Mouse (Mus musculus): ENCODE data around the gene Macc1. TPM values are rescaled to one million over a fixed set of nuclear protein-coding genes. Genes with fewer than 3 reads are reported as not detected.
A peak's percentile ranks its signal among the peaks of the same experiment; 100 is the strongest.

The Macc1 gene
- 0.08 TPM in 1 of 2 replicates, not detected in the other for polyA plus RNA-seq (2012; ENCODE audit: insufficient read depth, insufficient read length, missing spikeins)

DNA sequence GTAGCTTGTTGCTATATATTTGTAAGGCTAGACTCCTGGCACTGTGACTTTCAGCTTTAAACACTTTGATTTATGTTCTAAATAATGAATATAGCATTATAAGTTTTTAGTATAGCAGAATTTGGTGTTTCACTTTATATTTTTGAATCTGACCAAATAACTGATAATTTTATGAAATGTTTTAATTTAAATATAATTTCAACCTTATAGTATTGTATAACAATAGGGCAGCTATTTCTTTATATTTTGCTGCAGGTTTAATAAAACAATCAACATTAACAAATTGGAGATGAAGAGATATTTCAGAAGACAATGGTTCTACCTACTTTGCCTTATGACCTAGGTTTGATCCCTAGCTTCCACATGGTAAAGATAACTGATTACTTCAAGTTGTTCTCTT, at the start of gene Macc1:
TSS of gene Macc1 (plus strand) at position 301 of the 400 bp plus-strand sequence.
- Histone ChIP-seq H3K27ac (ENCODE audit: insufficient read depth, low read depth, low read length) (peak within 1 kb of the TSS; percentile 18; the same call in 1 of the 2 replicates), H3K4me3 (ENCODE audit: insufficient read depth, low read length) (no peak within 1 kb of the TSS), H3K4me1 (ENCODE audit: control insufficient read depth, insufficient read depth, low read length) (peaks cover 3% of the 10 kb centered on the region; the same call in 1 of the 2 replicates)
- no peak for TF ChIP-seq CTCF (IDR thresholded peaks at IDR 0.05; ENCODE audit: low read depth, low read length)
- no peak for TF ChIP-seq POLR2A (IDR thresholded peaks at IDR 0.05; ENCODE audit: borderline replicate concordance, low read depth, low read length)

DNA sequence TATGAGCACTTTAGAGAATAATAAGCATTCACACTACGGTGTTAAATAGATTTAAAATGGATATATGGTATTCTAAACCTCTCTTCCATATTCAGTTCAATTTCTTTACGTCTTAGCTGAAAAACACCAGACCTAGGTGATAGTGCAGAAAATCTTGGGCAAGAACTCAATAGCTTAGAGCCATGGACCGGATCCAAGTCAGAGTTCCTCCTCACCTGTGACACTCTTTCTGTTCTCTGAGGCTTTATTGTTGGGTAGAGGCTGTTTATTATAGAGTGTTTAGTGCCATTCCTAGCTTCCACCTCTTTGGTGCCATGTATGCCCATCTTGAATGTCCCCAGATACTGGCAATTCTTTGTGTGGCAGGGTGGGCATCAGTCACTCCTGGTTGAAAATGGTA, 49.6 kb upstream of the Macc1 start:
- TF ChIP-seq CTCF (IDR thresholded peaks at IDR 0.05; ENCODE audit: low read depth, low read length) (no peak), POLR2A (IDR thresholded peaks at IDR 0.05; ENCODE audit: borderline replicate concordance, low read depth, low read length) (no peak)
- Histone ChIP-seq H3K4me3 (ENCODE audit: insufficient read depth, low read length) (no peak overlapping the region), H3K4me1 (ENCODE audit: control insufficient read depth, insufficient read depth, low read length) (no peaks in the 10 kb centered on the region), H3K27ac (ENCODE audit: insufficient read depth, low read depth, low read length) (no peak overlapping the region)

DNA sequence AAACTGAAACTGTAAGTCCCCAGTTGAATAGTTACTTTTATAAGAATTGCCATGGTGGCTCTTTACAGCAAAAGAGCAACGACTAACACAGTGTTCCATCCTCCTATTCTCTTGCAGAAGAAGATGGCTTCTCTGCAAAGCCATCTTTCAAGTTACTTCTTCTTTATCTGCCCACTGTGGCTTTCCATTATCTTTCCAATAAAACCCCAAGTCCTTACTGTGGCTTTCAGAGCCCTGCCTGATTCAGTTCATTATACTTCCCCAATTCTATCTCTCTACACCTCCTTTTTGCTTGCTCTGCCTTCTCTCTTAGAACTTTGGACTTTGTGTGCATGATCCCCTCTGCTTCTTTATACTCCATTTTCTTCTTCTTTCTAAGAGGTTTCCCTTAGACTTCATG, 45.3 kb upstream of the Macc1 start:
- TF ChIP-seq POLR2A (IDR thresholded peaks at IDR 0.05; ENCODE audit: borderline replicate concordance, low read depth, low read length) (no peak), CTCF (IDR thresholded peaks at IDR 0.05; ENCODE audit: low read depth, low read length) (no peak)

DNA sequence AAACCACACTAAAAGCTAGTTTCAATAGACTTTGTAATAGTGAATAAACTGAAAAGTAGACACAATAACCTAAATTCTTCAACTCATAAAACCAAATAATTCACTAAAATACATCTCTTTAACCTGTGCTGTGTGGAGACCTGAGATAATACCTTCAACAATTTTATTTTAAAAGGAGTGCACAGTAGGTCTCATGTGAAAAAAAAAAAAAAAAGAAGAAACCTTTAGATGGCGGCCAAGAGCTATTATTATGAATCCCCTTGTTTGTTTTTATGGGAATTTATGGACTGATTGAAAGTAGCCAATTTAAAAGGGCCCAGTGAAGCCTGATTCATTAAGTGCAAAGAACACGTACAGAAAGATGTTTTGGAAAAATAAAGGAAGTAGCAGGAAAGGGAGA, 44.0 kb upstream of the Macc1 start:
- H3K4me1 ChIP-seq (ENCODE audit: control insufficient read depth, insufficient read depth, low read length) = no peaks in the 10 kb centered on the region
- no peak for TF ChIP-seq CTCF (IDR thresholded peaks at IDR 0.05; ENCODE audit: low read depth, low read length)
- no peak for TF ChIP-seq POLR2A (IDR thresholded peaks at IDR 0.05; ENCODE audit: borderline replicate concordance, low read depth, low read length)
- H3K27ac ChIP-seq (ENCODE audit: insufficient read depth, low read depth, low read length) = no peak overlapping the region
- no peak overlapping the region for H3K4me3 ChIP-seq (ENCODE audit: insufficient read depth, low read length)

More for the DNA sequence above, 45.3 kb upstream of the Macc1 start:
- no peak overlapping the region for H3K4me3 ChIP-seq (ENCODE audit: insufficient read depth, low read length)
- no peak overlapping the region for H3K27ac ChIP-seq (ENCODE audit: insufficient read depth, low read depth, low read length)
- H3K4me1 ChIP-seq (ENCODE audit: control insufficient read depth, insufficient read depth, low read length) = no peaks in the 10 kb centered on the region

DNA sequence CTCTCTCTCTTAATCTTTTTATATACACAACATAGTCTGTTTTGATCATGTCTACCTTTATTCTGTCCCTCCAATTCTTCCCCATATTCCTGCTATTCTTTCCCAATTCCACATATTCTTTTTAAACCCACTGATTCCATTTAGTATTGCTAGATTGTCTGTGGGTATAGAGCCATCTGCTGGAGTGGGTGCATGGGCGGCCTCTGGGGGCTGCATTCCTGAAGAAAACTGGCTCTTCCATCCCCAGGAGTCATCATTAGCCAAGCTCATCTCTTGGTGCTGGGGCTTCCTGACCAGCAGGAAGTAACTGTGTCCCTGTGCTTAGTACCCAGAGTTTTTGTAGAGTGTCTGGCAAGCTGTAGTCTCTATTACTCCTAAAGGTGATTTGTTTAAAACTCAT, 42.1 kb upstream of the Macc1 start:
- no peak for TF ChIP-seq CTCF (IDR thresholded peaks at IDR 0.05; ENCODE audit: low read depth, low read length)
- no peak for TF ChIP-seq POLR2A (IDR thresholded peaks at IDR 0.05; ENCODE audit: borderline replicate concordance, low read depth, low read length)
- no peak overlapping the region for H3K4me3 ChIP-seq (ENCODE audit: insufficient read depth, low read length)
- no peak overlapping the region for H3K27ac ChIP-seq (ENCODE audit: insufficient read depth, low read depth, low read length)
- H3K4me1 ChIP-seq (ENCODE audit: control insufficient read depth, insufficient read depth, low read length) = no peaks in the 10 kb centered on the region

DNA sequence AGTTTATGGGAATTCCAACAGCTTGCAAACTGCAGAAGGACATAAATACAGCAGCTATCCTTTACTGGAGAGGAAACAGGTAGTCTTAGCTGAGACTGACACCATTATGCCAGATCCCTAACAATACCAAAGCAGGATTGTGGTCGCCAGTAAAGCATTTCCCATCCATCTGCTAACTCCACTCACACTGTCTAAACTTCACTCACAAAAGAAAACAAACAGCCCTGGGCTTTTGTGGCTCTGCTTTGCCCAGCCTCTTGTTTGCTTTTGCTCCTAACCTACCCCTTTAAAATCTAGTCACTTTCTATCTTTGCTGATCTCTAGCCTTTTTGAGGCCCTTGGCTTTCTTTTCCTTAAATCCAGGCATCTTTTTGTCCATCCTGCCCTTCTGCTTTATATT, 40.5 kb upstream of the Macc1 start:
- H3K4me3 ChIP-seq (ENCODE audit: insufficient read depth, low read length) = no peak overlapping the region
- H3K4me1 ChIP-seq (ENCODE audit: control insufficient read depth, insufficient read depth, low read length) = no peaks in the 10 kb centered on the region
- no peak overlapping the region for H3K27ac ChIP-seq (ENCODE audit: insufficient read depth, low read depth, low read length)
- no peak for TF ChIP-seq CTCF (IDR thresholded peaks at IDR 0.05; ENCODE audit: low read depth, low read length)

DNA sequence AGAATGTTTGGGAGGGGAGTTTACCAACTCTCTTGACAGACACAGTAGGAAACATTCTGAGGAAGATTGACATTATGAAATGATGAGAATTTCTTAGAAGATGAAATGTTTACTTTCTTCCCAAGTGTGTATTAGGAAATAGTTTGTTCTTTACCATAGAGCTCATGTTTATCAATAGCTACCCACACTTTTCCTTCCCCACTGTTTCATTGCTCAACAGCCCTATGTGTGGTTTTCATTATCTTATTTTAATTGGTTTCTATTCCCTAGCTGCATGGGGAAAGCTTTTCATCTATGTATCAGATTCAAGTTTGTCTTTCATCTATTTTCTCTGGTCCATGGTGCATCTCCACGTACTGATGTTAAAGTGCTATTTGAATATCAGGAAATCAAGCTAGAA, 37.8 kb upstream of the Macc1 start:
- Histone ChIP-seq H3K4me3 (ENCODE audit: insufficient read depth, low read length) (no peak overlapping the region), H3K27ac (ENCODE audit: insufficient read depth, low read depth, low read length) (no peak overlapping the region), H3K4me1 (ENCODE audit: control insufficient read depth, insufficient read depth, low read length) (no peaks in the 10 kb centered on the region)
- TF ChIP-seq POLR2A (IDR thresholded peaks at IDR 0.05; ENCODE audit: borderline replicate concordance, low read depth, low read length) = no peak
- no peak for TF ChIP-seq CTCF (IDR thresholded peaks at IDR 0.05; ENCODE audit: low read depth, low read length)

DNA sequence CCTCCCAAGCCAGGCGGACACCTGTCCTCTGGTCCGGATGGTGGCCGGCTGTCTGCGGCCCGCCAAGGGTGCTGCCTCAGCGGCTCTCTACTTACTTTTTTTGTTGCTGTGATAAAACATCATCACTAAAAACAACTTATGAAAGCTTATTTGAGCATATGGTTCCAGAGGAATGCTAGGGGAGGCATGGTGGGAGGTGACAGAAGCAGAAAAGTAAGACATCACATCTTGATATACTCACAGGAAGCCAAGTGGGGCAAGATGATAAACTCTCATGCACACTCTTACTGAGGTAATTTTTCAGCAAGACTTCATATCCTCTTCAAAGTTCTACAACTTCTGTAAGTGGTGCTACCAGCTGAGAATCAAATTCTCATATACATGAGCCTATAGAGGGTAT, 22.5 kb upstream of the Macc1 start:
- H3K4me1 ChIP-seq (ENCODE audit: control insufficient read depth, insufficient read depth, low read length) = no peaks in the 10 kb centered on the region
- TF ChIP-seq CTCF (IDR thresholded peaks at IDR 0.05; ENCODE audit: low read depth, low read length) (no peak), POLR2A (IDR thresholded peaks at IDR 0.05; ENCODE audit: borderline replicate concordance, low read depth, low read length) (no peak)

DNA sequence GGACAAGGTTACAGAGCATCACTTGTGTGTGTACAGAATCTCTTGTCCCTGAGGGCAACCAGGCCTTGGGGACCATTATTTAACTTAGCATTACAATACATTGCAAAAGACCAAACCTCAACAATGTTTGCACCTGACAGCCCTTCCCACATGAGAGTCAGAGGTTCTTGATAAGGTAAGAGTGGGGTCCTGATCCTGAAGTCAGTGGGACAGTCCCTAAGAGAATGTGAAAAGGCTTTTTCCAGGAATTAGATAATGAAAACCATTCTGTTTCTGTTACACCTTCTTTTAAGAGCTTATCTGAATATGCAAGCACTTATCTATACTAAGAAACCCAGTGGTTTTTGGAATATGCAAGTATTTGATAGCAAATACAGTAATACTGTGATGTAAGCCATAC, 10.5 kb upstream of the Macc1 start:
- Histone ChIP-seq H3K27ac (ENCODE audit: insufficient read depth, low read depth, low read length) (no peak overlapping the region), H3K4me3 (ENCODE audit: insufficient read depth, low read length) (no peak overlapping the region), H3K4me1 (ENCODE audit: control insufficient read depth, insufficient read depth, low read length) (no peaks in the 10 kb centered on the region)
- no peak for TF ChIP-seq CTCF (IDR thresholded peaks at IDR 0.05; ENCODE audit: low read depth, low read length)
- TF ChIP-seq POLR2A (IDR thresholded peaks at IDR 0.05; ENCODE audit: borderline replicate concordance, low read depth, low read length) = no peak

More for the DNA sequence above, 22.5 kb upstream of the Macc1 start:
- H3K4me3 ChIP-seq (ENCODE audit: insufficient read depth, low read length) = no peak overlapping the region
- H3K27ac ChIP-seq (ENCODE audit: insufficient read depth, low read depth, low read length) = no peak overlapping the region

DNA sequence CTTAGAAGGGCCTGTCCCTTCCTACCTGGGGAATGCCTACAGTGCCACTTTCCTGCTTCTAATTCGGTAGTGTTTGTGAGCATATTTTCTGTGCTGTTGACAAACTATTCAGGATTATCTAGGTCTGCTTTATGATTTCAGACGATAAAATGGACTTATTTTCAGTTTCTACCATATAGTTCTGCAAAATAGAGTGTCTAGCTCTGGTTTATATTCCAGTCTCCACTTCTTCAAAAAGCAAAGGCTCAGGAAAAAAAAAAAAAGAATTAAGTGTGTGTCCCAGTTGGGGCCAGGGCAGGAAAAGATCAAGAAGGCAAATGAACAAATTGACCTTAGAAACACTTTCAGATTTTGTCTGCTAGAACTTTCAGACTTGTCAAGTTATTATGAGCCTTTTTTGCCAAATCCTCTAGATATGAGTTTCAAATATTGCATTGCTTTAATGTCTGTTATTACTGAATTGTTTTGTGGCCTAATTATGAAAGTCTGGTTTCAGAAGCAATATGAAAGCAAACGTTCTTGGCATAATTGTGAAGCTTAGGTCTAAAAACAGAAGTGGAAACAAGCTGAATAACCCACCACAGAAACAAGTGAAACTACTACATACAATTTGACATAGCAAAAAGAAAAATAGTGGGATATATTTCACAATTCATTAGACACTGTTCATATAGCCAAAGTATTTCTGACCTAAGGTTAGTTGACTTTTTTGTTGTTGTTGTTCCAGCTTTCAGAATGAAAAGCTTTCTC, 881 bp upstream of the Macc1 start:
- peak overlapping the region; percentile 18; the same call in 1 of the 2 replicates for H3K27ac ChIP-seq (ENCODE audit: insufficient read depth, low read depth, low read length)
- H3K4me1 ChIP-seq (ENCODE audit: control insufficient read depth, insufficient read depth, low read length) = peaks cover 3% of the 10 kb centered on the region; the same call in 1 of the 2 replicates
- TF ChIP-seq CTCF (IDR thresholded peaks at IDR 0.05; ENCODE audit: low read depth, low read length) (no peak), POLR2A (IDR thresholded peaks at IDR 0.05; ENCODE audit: borderline replicate concordance, low read depth, low read length) (no peak)
- H3K4me3 ChIP-seq (ENCODE audit: insufficient read depth, low read length) = no peak overlapping the region
